Mouse (Mus musculus) embryo, embryonic 10 days (tissue): ENCODE results near the gene Arsb.
"Not testable (repeated sequence)": the region's sequence is repeated elsewhere in the genome, so short reads cannot be mapped to it uniquely, and the experiment has no call there.

Experiments used
- DNase-seq: peaks from one replicate; pipeline ENCODE4 v3.0.0-alpha.2; 2015; ENCODE audit warnings: low spot score

The Arsb gene

DNA sequence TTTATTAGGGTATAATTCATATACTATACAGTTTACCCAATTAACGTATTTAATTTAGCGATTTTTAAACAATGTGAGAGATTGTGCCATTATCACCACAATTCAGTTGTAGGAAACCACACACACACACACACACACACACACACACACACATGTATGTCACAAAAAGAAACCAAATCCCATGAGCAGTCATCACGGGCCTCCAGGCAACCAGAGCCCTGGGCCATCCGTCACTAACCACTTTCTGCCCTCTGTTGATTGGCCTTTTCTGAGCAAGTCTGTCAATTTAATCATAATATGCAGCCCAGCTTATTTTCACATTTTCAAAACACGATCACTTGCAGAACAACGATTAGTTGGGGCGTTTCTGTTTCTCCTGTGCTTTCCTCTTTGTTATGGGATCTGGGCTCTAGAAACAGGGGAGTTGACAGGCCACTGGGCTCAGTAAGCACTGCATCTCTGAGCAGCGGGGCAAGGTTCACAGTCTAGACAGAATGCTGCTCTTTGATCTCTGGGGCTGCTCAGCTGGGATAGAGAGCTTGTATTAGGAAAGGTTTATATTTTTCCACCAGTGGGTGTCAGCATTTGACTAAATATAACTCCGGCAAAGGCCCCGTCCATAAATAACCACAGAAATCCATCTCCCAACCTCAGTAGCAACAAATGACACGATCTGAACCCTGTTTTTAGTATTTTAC is 21.7 kb downstream of the Arsb start:
- peak; percentile 82 for DNase-seq

GRCm38 (mm10) chr13:93793643-93794182 is 22.3 kb downstream of the Arsb start:
- no peak for DNase-seq

DNA sequence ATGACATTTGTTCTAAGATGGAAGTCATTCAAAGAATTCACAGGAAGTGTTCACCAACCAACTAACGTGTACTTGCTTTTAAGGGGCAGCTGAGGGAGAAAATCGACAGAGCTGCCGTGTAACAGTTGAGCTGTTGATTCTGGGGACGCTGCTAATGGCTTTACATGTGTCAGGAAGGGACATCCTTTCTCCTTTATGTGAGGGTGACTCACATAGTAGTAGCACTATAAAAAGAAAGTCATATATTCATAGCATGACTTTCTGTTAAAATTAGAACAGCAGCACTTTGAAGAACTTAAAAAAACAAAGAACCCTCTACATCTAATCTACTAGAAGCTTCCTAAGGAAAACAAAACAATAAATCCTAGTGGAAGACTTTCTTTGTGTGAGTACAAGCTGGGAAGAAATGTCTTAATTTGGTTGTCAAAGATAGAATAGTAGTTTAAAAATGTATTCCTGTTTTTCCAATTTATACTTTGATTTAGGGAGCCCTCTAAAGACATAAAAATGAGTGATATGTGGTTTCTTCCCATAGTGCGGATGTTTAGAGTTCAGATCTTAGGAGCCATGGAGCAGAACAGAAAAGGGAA is 25.7 kb downstream of the Arsb start:
- no peak for DNase-seq

DNA sequence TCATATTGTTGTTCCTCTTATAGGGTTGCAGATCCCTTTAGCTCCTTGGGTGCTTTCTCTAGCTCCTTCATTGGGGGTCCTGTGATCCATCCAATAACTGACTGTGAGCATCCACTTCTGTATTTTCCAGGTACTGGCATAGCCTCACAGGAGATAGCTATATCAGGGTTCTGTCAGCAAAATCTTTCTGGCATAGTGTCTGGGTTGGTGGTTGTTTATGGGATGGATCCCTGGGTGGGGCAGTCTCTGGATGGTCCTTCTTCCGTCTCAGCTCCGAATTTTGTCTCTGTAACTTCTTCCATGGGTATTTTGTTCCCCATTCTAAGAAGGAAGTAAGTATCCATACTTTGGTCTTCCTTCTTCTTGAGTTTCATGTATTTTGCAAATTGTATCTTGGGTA is 38.9 kb downstream of the Arsb start:
- DNase-seq = not testable (repeated sequence)

DNA sequence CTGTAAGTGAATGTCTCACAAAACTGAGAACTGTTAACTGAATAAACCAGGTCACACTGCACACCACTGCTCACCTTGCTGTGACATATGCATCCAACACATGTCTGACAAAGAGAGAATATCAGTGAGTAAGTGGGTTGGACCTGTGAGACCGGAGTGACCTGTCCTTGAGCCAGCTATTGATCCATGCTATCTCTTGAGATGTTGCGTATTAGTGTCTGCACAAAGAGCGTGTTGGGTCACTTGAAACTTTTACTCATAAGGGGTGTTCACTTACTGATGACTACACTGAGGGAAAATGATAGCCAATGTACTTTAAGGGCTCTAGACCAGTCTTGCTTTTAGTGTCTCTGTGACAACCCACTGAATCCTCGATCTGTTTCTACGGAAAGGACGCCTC is 42.7 kb downstream of the Arsb start:
- no peak for DNase-seq

- no peak for DNase-seq
These were observed 43.2 kb downstream of the Arsb start for GRCm38 (mm10) chr13:93814676-93815075.

DNA sequence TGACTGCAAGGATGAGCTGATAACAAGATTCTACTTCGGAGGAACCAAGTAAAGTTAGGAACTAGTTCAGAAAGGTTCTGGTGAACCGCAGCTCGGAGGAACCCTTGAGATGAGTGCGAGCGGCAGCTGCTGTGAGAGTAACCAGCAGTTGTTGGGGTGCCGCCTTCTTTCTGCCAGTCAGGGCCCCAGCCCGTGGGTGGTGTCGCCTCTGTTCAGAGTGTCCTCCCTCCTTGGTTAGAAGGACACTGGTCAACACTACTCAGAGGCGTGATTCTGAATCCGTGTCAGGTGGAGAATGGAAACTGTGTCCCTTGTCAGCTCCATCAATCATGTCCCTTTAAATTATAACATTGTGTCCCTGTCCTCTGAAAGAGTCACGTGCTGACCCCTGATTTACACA is 43.7 kb downstream of the Arsb start:
- no peak for DNase-seq

DNA sequence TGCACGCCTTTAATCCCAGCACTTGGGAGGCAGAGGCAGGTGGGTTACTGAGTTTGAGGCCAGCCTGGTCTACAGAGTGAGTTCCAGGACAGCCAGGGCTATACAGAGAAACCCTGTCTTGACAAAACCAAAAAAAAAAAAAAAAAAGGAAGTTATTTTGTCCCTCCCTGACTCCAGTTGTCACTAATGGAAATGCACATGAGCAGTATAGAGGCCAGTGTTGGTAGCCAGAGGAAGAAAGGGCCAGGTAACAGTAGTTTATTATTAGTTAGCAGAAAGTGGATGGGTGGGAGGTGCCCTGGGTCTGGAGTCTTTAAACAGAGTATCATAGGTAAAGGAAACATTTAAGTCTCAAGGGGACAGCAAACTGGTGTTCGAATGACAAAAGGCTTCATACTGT is 44.7 kb downstream of the Arsb start:
- DNase-seq = no peak

GRCm38 (mm10) chr13:93816688-93817331 is 45.4 kb downstream of the Arsb start:
- no peak for DNase-seq

- no peak for DNase-seq
These were observed 48.7 kb downstream of the Arsb start for GRCm38 (mm10) chr13:93820173-93820572.

- no peak for DNase-seq
These were observed 50.6 kb downstream of the Arsb start for GRCm38 (mm10) chr13:93822001-93822400.

- no peak for DNase-seq
These were observed 54.5 kb downstream of the Arsb start for GRCm38 (mm10) chr13:93825792-93826558.

- DNase-seq = no peak
These were observed 56.3 kb downstream of the Arsb start for GRCm38 (mm10) chr13:93827745-93828144.

- no peak for DNase-seq
These were observed 58.3 kb downstream of the Arsb start for GRCm38 (mm10) chr13:93829565-93830293.

GRCm38 (mm10) chr13:93830294-93830645 is 58.8 kb downstream of the Arsb start:
- DNase-seq = no peak

GRCm38 (mm10) chr13:93837481-93838225 is 66.2 kb downstream of the Arsb start:
- peak; percentile 17 for DNase-seq

DNA sequence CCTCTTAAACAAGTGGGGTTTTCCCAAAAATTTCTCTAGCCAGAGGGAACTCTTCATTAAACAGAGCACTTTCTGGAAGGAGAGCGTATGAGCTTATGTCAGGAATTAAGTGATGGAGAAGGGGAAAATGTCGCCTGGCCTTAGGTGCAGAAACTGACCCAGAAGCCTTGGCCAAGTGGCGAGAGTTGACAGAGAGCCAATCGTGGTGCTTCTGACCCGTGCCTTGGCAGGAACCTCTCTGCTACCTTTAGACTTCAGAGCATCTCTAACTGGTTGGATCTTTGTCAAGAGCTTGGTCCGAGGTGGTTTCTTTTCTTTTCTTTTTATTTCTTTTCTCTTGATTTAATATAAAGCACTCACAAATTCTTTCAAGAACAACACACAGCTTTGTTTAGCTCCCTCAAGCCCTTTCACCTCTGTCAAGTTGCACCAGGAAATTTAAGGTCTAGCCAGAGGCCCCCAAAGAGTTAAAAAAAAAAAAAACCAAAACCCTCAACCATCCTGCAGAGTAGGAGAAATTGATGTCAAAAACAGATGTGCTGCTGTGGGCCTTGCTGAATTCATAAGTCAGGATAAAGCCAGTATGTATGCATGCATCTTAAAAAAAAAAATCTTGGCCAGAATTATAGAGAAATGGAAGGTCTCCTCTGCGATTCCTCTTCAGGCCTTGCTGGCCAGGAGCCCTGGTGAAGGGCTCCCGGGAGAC is 67.2 kb downstream of the Arsb start:
- DNase-seq = no peak

GRCm38 (mm10) chr13:93839137-93839630 is 67.8 kb downstream of the Arsb start:
- peak; percentile 83 for DNase-seq

GRCm38 (mm10) chr13:93839721-93840120 is 68.3 kb downstream of the Arsb start:
- no peak for DNase-seq

DNA sequence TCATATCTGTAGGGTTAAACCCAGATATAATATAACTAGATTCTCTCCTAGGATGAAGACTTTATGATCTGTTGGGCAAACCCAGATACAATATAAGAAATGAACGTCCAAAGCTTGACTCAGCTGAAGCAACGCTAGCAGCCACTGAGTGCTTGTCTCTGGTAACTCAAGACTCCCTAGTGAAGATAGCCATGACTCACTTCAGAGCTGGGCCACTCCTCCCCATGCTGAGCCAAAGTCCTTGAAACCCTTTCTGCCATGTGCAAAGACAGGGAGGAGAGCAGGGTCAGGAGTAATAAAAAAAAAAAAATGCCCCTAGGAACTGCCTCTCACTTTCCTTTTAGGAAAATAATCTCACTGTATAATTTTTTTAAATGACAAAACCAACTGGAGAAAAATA is 68.7 kb downstream of the Arsb start:
- no peak for DNase-seq
